Mouse (Mus musculus): ENCODE results near the gene Pygm. TPM values are rescaled to one million over a fixed set of nuclear protein-coding genes. Genes with fewer than 3 reads are reported as not detected.

Pygm gene
- total and polyA plus RNA-seq, 3 experiments: 1,101 to 1,298 (median 1,120) TPM

DNA sequence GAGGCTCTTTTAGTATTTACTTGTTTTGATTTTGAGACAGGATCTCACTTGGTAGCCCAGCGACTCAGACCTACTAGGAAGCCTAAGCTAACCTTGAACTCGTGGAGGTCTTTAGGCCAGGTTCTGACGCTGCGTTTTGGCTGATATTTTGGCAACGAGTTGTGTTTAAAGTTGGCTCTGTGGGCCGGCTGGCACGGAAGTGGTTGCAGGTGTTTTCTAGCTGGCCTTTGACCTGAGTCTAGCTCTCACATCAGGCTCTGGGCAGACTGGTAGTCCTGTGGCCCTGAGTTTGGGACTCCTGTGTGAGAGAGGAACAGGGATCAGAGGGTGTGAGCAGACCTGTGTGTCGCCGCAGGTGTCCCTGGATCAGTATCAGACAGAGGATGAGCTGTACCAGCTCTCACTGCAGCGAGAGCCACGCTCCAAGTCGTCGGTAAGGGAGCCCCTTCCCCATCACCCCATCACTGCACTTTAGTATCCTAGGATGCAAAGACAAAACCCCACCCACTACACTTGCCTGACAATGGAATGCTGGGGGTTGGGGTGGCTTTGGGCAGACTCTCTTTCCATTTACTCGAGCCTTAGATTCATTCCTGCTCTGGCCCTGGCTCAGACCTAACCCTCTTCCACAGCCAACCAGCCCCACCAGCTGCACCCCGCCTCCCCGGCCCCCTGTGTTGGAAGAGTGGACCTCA, 23.8 kb downstream of the Pygm start:
- no peak for TF ChIP-seq POLR2A (IDR thresholded peaks at IDR 0.05; ENCODE audit: insufficient read depth, low read depth, low read length)
- TF ChIP-seq CTCF (IDR thresholded peaks at IDR 0.05): no peak
- no peak for TF ChIP-seq EP300 (IDR thresholded peaks at IDR 0.05; ENCODE audit: insufficient read depth, low read depth, low read length)
- intact Hi-C loops (cut with DNase I): no loop called here
- Histone ChIP-seq H3K4me3 (no peak overlapping the region), H3K9ac (ENCODE audit: low read depth, low read length) (no peak overlapping the region), H3K27ac (no peak overlapping the region), H3K27me3 (ENCODE audit: control insufficient read depth, insufficient read depth, low read length) (no peaks in the 10 kb centered on the region), H3K36me3 (ENCODE audit: control insufficient read depth, insufficient read depth, low read length) (no peaks in the 10 kb centered on the region), H3K4me1 (ENCODE audit: control insufficient read depth, insufficient read depth, low read length) (no peaks in the 10 kb centered on the region), H3K79me2 (replicated peaks; ENCODE audit: control insufficient read depth, insufficient read depth, low read length) (no peaks in the 10 kb centered on the region)
- no peak for DNase-seq
- 72% methylated on average over 16 of the region's 16 CpGs for WGBS

GRCm38 (mm10) chr19:6408749-6409148, 24.6 kb downstream of the Pygm start:
- Histone ChIP-seq H3K27ac (no peak overlapping the region), H3K27me3 (ENCODE audit: control insufficient read depth, insufficient read depth, low read length) (no peaks in the 10 kb centered on the region), H3K4me1 (ENCODE audit: control insufficient read depth, insufficient read depth, low read length) (no peaks in the 10 kb centered on the region; the same call in 1 of the 2 replicates), H3K4me3 (no peak overlapping the region), H3K36me3 (ENCODE audit: control insufficient read depth, insufficient read depth, low read length) (no peaks in the 10 kb centered on the region), H3K79me2 (replicated peaks; ENCODE audit: control insufficient read depth, insufficient read depth, low read length) (no peaks in the 10 kb centered on the region), H3K9ac (ENCODE audit: low read depth, low read length) (no peak overlapping the region)
- intact Hi-C loops (cut with DNase I): no loop called here
- WGBS: 70% methylated on average over 8 of the region's 8 CpGs
- TF ChIP-seq CTCF (IDR thresholded peaks at IDR 0.05): no peak
- no peak for TF ChIP-seq POLR2A (IDR thresholded peaks at IDR 0.05; ENCODE audit: insufficient read depth, low read depth, low read length)
- no peak for TF ChIP-seq EP300 (IDR thresholded peaks at IDR 0.05; ENCODE audit: insufficient read depth, low read depth, low read length)
- no peak for DNase-seq

DNA sequence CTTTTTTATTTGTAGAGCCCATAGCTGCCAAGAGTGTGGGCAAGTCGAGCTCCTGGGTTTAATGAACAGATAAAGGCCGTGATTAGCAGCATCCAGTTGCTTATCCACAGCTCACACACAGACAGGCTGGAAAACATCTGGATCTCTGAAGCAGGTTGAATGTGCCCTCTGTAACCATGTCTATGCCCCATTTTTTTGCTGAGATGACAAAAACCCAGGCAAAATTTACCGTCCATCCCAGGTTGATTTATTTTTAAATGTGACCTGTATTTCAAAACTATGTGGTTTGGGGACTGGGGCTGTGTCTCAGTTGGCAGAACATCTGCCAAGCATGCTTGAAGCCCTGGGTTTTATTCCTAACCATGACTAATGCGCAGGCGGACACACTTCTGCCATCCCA, 25.0 kb downstream of the Pygm start:
- no peak for DNase-seq
- 70% methylated on average over 5 of the region's 5 CpGs for WGBS

GRCm38 (mm10) chr19:6409936-6410335, 25.7 kb downstream of the Pygm start:
- no peaks in the 10 kb centered on the region for H3K27me3 ChIP-seq (ENCODE audit: control insufficient read depth, insufficient read depth, low read length)
- H3K4me1 ChIP-seq (ENCODE audit: control insufficient read depth, insufficient read depth, low read length): no peaks in the 10 kb centered on the region; the same call in 1 of the 2 replicates
- no peak overlapping the region for H3K9ac ChIP-seq (ENCODE audit: low read depth, low read length)
- no peaks in the 10 kb centered on the region for H3K79me2 ChIP-seq (replicated peaks; ENCODE audit: control insufficient read depth, insufficient read depth, low read length)
- H3K27ac ChIP-seq: no peak overlapping the region
- 86% methylated on average over 5 of the region's 5 CpGs for WGBS
- DNase-seq: no peak
- intact Hi-C loops (cut with DNase I): no loop called here
- H3K4me3 ChIP-seq: no peak overlapping the region
- TF ChIP-seq CTCF (IDR thresholded peaks at IDR 0.05) (no peak), POLR2A (IDR thresholded peaks at IDR 0.05; ENCODE audit: insufficient read depth, low read depth, low read length) (no peak), EP300 (IDR thresholded peaks at IDR 0.05; ENCODE audit: insufficient read depth, low read depth, low read length) (no peak)
- no peaks in the 10 kb centered on the region for H3K36me3 ChIP-seq (ENCODE audit: control insufficient read depth, insufficient read depth, low read length)

More for the DNA sequence above, 25.0 kb downstream of the Pygm start:
- no peaks in the 10 kb centered on the region for H3K36me3 ChIP-seq (ENCODE audit: control insufficient read depth, insufficient read depth, low read length)
- intact Hi-C loops (cut with DNase I): no loop called here
- no peaks in the 10 kb centered on the region; the same call in 1 of the 2 replicates for H3K4me1 ChIP-seq (ENCODE audit: control insufficient read depth, insufficient read depth, low read length)
- no peaks in the 10 kb centered on the region for H3K79me2 ChIP-seq (replicated peaks; ENCODE audit: control insufficient read depth, insufficient read depth, low read length)
- no peak overlapping the region for H3K4me3 ChIP-seq
- H3K27ac ChIP-seq: no peak overlapping the region
- TF ChIP-seq EP300 (IDR thresholded peaks at IDR 0.05; ENCODE audit: insufficient read depth, low read depth, low read length): no peak
- no peak for TF ChIP-seq CTCF (IDR thresholded peaks at IDR 0.05)
- TF ChIP-seq POLR2A (IDR thresholded peaks at IDR 0.05; ENCODE audit: insufficient read depth, low read depth, low read length): no peak
- H3K27me3 ChIP-seq (ENCODE audit: control insufficient read depth, insufficient read depth, low read length): no peaks in the 10 kb centered on the region
- H3K9ac ChIP-seq (ENCODE audit: low read depth, low read length): no peak overlapping the region

GRCm38 (mm10) chr19:6412798-6413197, 28.6 kb downstream of the Pygm start:
- DNase-seq: no peak
- Histone ChIP-seq H3K79me2 (replicated peaks; ENCODE audit: control insufficient read depth, insufficient read depth, low read length) (no peaks in the 10 kb centered on the region), H3K27ac (peak overlapping the region; percentile 48), H3K36me3 (ENCODE audit: control insufficient read depth, insufficient read depth, low read length) (no peaks in the 10 kb centered on the region), H3K27me3 (ENCODE audit: control insufficient read depth, insufficient read depth, low read length) (no peaks in the 10 kb centered on the region), H3K4me3 (peak overlapping the region; percentile 20; the same call in 1 of the 2 replicates), H3K9ac (ENCODE audit: low read depth, low read length) (peak overlapping the region; percentile 22; the same call in 1 of the 2 replicates), H3K4me1 (ENCODE audit: control insufficient read depth, insufficient read depth, low read length) (no peaks in the 10 kb centered on the region; the same call in 1 of the 2 replicates)
- TF ChIP-seq EP300 (IDR thresholded peaks at IDR 0.05; ENCODE audit: insufficient read depth, low read depth, low read length) (0 out of 2 replicates have a peak, but pooled peaks have one; percentile 27), POLR2A (IDR thresholded peaks at IDR 0.05; ENCODE audit: insufficient read depth, low read depth, low read length) (no peak)
- WGBS: 43% methylated on average over 14 of the region's 14 CpGs
- intact Hi-C loops (cut with DNase I): no loop called here

DNA sequence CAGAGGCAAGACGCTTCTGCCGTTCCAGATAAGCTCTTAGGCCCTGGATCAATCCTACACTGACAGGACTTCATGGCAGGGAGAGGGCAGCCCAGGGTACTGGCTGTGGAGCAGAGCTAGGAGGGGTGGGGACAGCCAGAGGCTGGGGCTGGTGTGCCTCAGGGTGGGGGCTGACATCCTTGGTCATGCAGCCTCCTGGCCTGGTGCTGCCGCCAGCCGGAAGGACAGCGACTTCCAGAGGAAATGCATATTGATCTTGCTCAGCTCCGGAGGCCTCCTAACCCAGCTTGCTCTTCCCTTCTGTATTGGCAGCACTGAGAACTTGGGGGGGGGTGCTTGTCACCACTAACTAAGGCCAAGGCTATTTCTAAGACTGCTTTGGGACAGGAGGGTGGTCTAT, 31.3 kb downstream of the Pygm start:
- intact Hi-C loops (cut with DNase I): no loop called here
- TF ChIP-seq POLR2A (IDR thresholded peaks at IDR 0.05; ENCODE audit: insufficient read depth, low read depth, low read length): no peak
- TF ChIP-seq EP300 (IDR thresholded peaks at IDR 0.05; ENCODE audit: insufficient read depth, low read depth, low read length): no peak
- TF ChIP-seq CTCF (IDR thresholded peaks at IDR 0.05): no peak
- no peaks in the 10 kb centered on the region for H3K79me2 ChIP-seq (replicated peaks; ENCODE audit: control insufficient read depth, insufficient read depth, low read length)
- no peak overlapping the region for H3K4me3 ChIP-seq
- no peak overlapping the region for H3K9ac ChIP-seq (ENCODE audit: low read depth, low read length)
- DNase-seq: no peak
- peaks cover 2% of the 10 kb centered on the region for H3K27me3 ChIP-seq (ENCODE audit: control insufficient read depth, insufficient read depth, low read length)
- H3K36me3 ChIP-seq (ENCODE audit: control insufficient read depth, insufficient read depth, low read length): no peaks in the 10 kb centered on the region
- no peaks in the 10 kb centered on the region; the same call in 1 of the 2 replicates for H3K4me1 ChIP-seq (ENCODE audit: control insufficient read depth, insufficient read depth, low read length)
- H3K27ac ChIP-seq: no peak overlapping the region
- 21% methylated on average over 6 of the region's 6 CpGs for WGBS
